Mouse (Mus musculus) liver, adult 2 months (tissue): ENCODE results near the gene Thbs1.

Experiments
- CTCF ChIP-seq: fragments of 200-500 bp; IDR thresholded peaks from 2 replicates; pipeline ENCODE4 v1.5.1; 2011; ENCODE audit warnings: low read depth, low read length, control low read depth
- POLR2A ChIP-seq: fragments of 200-500 bp; IDR thresholded peaks from 2 replicates; pipeline ENCODE4 v1.6.1; 2011; ENCODE audit warnings: low read length, control low read depth; ENCODE audit not compliant: insufficient read depth; ENCODE audit errors: extremely low read depth

- TF ChIP-seq CTCF (no peak), POLR2A (no peak)
Observed at GRCm38 (mm10) chr2:118160991-118161390, 49.3 kb downstream of the Thbs1 start.
